8 mouse cellular contexts compared by ENCODE assay signal in genomic region chr10:120233655-120234367, GRCm38 (mm10). TPM values are rescaled to one million over a fixed set of nuclear protein-coding genes. Genes with fewer than 3 reads are reported as not detected.
DNase-seq lines count a peak whose midpoint lies in the region; ATAC-seq lines count a peak whose summit lies in the region.

No protein-coding gene starts in this region.

- H3K4me3 ChIP-seq in embryonic facial prominence, embryonic 15.5 days (replicated peaks) = no peak overlapping the region

- H3K27me3 ChIP-seq in embryonic facial prominence, embryonic 15.5 days = no peaks in the 10 kb centered on the region

- H3K9ac ChIP-seq in embryonic facial prominence, embryonic 15.5 days = no peak overlapping the region

- H3K27ac ChIP-seq in embryonic facial prominence, embryonic 15.5 days (replicated peaks) = no peak overlapping the region

- 28% methylated on average over 18 of the region's 18 CpGs for WGBS in embryonic facial prominence, embryonic 15.5 days

- ATAC-seq in activated CD4-positive, CD25-positive, alpha-beta regulatory T cell, adult 4 months = peak; percentile 70
- ATAC-seq in embryonic facial prominence, embryonic 15.5 days (ENCODE audit: insufficient number of reproducible peaks, low FRiP score, low TSS enrichment, low read depth) = 0 out of 2 replicates have a peak, but pooled peaks have one; percentile 13

- H3K36me3 ChIP-seq in embryonic facial prominence, embryonic 15.5 days = peaks cover 22% of the 10 kb centered on the region

- H3K9me3 ChIP-seq in embryonic facial prominence, embryonic 15.5 days (replicated peaks) = no peaks in the 10 kb centered on the region

- H3K4me1 ChIP-seq in embryonic facial prominence, embryonic 15.5 days = peaks cover 5% of the 10 kb centered on the region; the same call in 1 of the 2 replicates

- peak; percentile 17 for DNase-seq in cerebellum, adult 8-10 months
- DNase-seq in cerebellum, adult 11 months = no peak
- DNase-seq in heart, postnatal 4 days = peak; percentile 75
- DNase-seq in layer of hippocampus, postnatal 10 days (ENCODE audit: low spot score in 2 of 2) = peak; percentile 72 to 77
- peak; percentile 73 for DNase-seq in lung, postnatal 14 days
- DNase-seq in spleen, postnatal 10 days (ENCODE audit: low spot score in 2 of 2) = peak; percentile 35 to 73

- H3K4me2 ChIP-seq in embryonic facial prominence, embryonic 15.5 days (replicated peaks) = peak overlapping the region; percentile 25; the same call in 1 of the 2 replicates

RNA-seq across cellular contexts. Expression of gene Llph, which starts 6.9 kb away (rescaled TPM):
- polyA plus RNA-seq in activated CD4-positive, CD25-positive, alpha-beta regulatory T cell, adult 4 months (2017; shearing (Covaris generic)) = 10 to 100 TPM; 68.6 to 93.6 TPM
- polyA plus RNA-seq in embryonic facial prominence, embryonic 15.5 days (2015; fragmentation: Nextera tagmentation; extraction: Ambion mirVana) = 51.3 and 52.5 TPM in 2 replicates
- total RNA-seq in heart, postnatal 4 days (2021) = 1 to 10 TPM; 9.1 to 9.8 TPM
- 10 to 100 TPM; 21.5 to 24.2 TPM for total RNA-seq in layer of hippocampus, postnatal 10 days (2021)

RNA-seq across cellular contexts. Expression of gene Irak3, which starts 31.9 kb away (rescaled TPM):
- 1 to 10 TPM in 1 of 2 experiments, under 1 TPM in 1; 0.69 to 1.4 TPM for polyA plus RNA-seq in activated CD4-positive, CD25-positive, alpha-beta regulatory T cell, adult 4 months (2017; shearing (Covaris generic))
- 2.5 and 2.8 TPM in 2 replicates for polyA plus RNA-seq in embryonic facial prominence, embryonic 15.5 days (2015; fragmentation: Nextera tagmentation; extraction: Ambion mirVana)
- total RNA-seq in heart, postnatal 4 days (2021) = 1 to 10 TPM; 2.0 to 2.4 TPM
- total RNA-seq in layer of hippocampus, postnatal 10 days (2021) = under 1 TPM; 0.22 to 0.64 TPM

RNA-seq across cellular contexts. Expression of gene Tmbim4, which starts 32.4 kb away (rescaled TPM):
- 100 to 1,000 TPM; 120 to 133 TPM for polyA plus RNA-seq in activated CD4-positive, CD25-positive, alpha-beta regulatory T cell, adult 4 months (2017; shearing (Covaris generic))
- 107 and 110 TPM in 2 replicates for polyA plus RNA-seq in embryonic facial prominence, embryonic 15.5 days (2015; fragmentation: Nextera tagmentation; extraction: Ambion mirVana)
- 10 to 100 TPM; 80.8 to 82.8 TPM for total RNA-seq in heart, postnatal 4 days (2021)
- total RNA-seq in layer of hippocampus, postnatal 10 days (2021) = 10 to 100 TPM; 56.2 to 57.1 TPM
